Mouse (Mus musculus) C2C12 (cell line): Measurements from ENCODE around the gene Grk6.

Experiments used
- CEBPB ChIP-seq: IDR thresholded peaks from one replicate; pipeline ENCODE4 v1.6.1; 2011; ENCODE audit warnings: low read depth, mild to moderate bottlenecking, control low read depth, moderate library complexity
- FOSL1 ChIP-seq: IDR thresholded peaks from one replicate; pipeline ENCODE4 v1.8.0; 2011; ENCODE audit warnings: mild to moderate bottlenecking, low read length; ENCODE audit not compliant: poor library complexity, insufficient read depth, severe bottlenecking

DNA sequence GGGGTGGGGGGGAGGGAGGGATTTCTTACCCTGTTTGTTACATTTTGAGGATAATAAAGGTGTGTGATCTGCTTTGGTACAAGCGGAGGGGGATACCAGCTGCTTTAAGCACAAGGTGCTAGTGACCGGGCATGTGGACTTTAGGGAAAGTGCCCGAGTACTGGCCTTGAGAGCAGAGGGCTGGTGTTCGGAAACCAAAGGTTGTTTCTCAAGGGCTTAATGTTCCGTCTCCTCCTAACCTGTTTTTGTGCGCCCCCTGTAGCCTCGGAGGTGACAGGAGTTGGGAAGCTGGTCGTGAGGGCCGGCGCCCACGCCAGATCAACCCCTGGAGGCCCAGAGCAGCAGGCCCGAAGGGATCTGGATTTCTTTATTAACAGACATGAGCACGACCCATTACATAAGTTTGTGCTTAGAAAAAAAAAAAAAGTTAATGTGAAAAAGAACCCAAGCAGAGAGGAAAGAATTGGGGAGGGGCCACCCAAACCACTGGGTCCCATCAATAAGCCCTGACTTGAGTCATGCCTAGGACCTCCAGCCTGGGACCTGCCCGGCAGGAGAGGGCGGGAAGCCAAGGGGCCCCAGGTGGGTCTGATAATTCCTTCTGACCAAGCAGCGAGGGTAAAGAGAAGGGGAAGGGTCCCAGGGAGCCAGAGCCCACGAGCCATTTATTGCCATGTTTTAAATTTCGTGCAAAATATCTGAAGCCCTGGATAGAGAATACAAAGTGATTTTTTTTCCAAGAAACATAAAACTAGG, 28.4 kb downstream of the Grk6 start:
- no peak for TF ChIP-seq FOSL1
- TF ChIP-seq CEBPB = no peak
